Mouse (Mus musculus) intestine, embryonic 14.5 days (tissue): ENCODE results near the gene Tm4sf5. TPM values are rescaled to one million over a fixed set of nuclear protein-coding genes. Genes with fewer than 3 reads are reported as not detected.
"Not testable (repeated sequence)": the region's sequence is repeated elsewhere in the genome, so short reads cannot be mapped to it uniquely, and the experiment has no call there.

Experiments
- ATAC-seq: fragments of 200-750 bp; cut with Nextera tagmentation; replicated peaks from 2 replicates; pipeline ENCODE4 v1.8.0; 2017; ENCODE audit warnings: low read depth, moderate number of reproducible peaks, moderate TSS enrichment, moderate library complexity; ENCODE audit not compliant: low FRiP score, low TSS enrichment
- DNase-seq: peaks from one replicate; pipeline ENCODE4 v3.0.0-alpha.2; 2018; ENCODE audit warnings: low spot score
- H3K27ac ChIP-seq: fragments of 300-500 bp; sonication (generic); 2 replicates; pipeline ENCODE4 v1.5.1; 2014; ENCODE audit warnings: low read depth, mild to moderate bottlenecking, control low read depth
- H3K27me3 ChIP-seq: fragments of 300-500 bp; sonication (generic); replicated peaks from 2 replicates; pipeline ENCODE4 v1.6.1; 2014; ENCODE audit warnings: low read length, control low read depth; ENCODE audit not compliant: control insufficient read depth, insufficient read depth
- H3K36me3 ChIP-seq: fragments of 300-500 bp; sonication (generic); 2 replicates; pipeline ENCODE4 v1.6.1; 2014; ENCODE audit warnings: low read length, control low read depth; ENCODE audit not compliant: control insufficient read depth, insufficient read depth
- H3K4me1 ChIP-seq: fragments of 300-500 bp; sonication (generic); replicated peaks from 2 replicates; pipeline ENCODE4 v1.6.1; 2014; ENCODE audit warnings: low read length, control low read depth, mixed read lengths; ENCODE audit not compliant: control insufficient read depth, insufficient read depth
- H3K4me2 ChIP-seq: fragments of 300-500 bp; sonication (generic); 2 replicates; pipeline ENCODE4 v1.6.1; 2014; ENCODE audit warnings: low read length
- H3K4me3 ChIP-seq: fragments of 300-500 bp; sonication (generic); 2 replicates; pipeline ENCODE4 v1.5.1; 2014; ENCODE audit warnings: low read depth, low read length, control low read depth, mixed read lengths
- H3K9ac ChIP-seq: fragments of 300-500 bp; sonication (generic); 2 replicates; pipeline ENCODE4 v1.6.1; 2014; ENCODE audit warnings: mild to moderate bottlenecking, low read length
- H3K9me3 ChIP-seq: fragments of 300-500 bp; sonication (generic); 2 replicates; pipeline ENCODE4 v1.6.1; 2016; ENCODE audit warnings: low read length, control low read depth; ENCODE audit not compliant: control insufficient read depth
- WGBS: fragments of 180-500 bp; shearing (Covaris S2); extraction: QIAGEN DNeasy Blood & Tissue Kit; methylation state at CpG from one replicate; pipeline ENCODE4 v1.1.7; 2014; 5-methylcytosine and 5-hydroxymethylcytosine counted together
- polyA plus RNA-seq: library from polyadenylated mRNA; unstranded; fragments of >200 nt; fragmentation: Nextera tagmentation; extraction: Ambion mirVana; gene quantifications from 2 replicates; pipeline ENCODE4 v1.2.1, GENCODE M21; 2014

Gene Tm4sf5
- polyA plus RNA-seq, 1 experiment from 2014 or later, result 104 TPM

- no peak for ATAC-seq
- no peak within 1 kb of the TSS for H3K4me3 ChIP-seq
- no peaks in the 10 kb centered on the region for H3K9me3 ChIP-seq
- H3K36me3 ChIP-seq, result no peaks in the 10 kb centered on the region
- H3K27ac ChIP-seq, result no peak within 1 kb of the TSS
- peaks cover 6% of the 10 kb centered on the region; the same call in 1 of the 2 replicates for H3K27me3 ChIP-seq
- peaks cover 4% of the 10 kb centered on the region; the same call in 1 of the 2 replicates for H3K4me1 ChIP-seq
- WGBS, result 88% methylated on average over 7 of the region's 7 CpGs
- no peak for DNase-seq
- H3K4me2 ChIP-seq, result no peak within 1 kb of the TSS
- no peak within 1 kb of the TSS for H3K9ac ChIP-seq
Observed at GRCm38 (mm10) chr11:70514288-70514687, 9.2 kb downstream of the Tm4sf5 start, which contains the start of gene Vmo1. Gene Vmo1, minus strand, starts transcription at chr11:70514616.

GRCm38 (mm10) chr11:70516352-70516751, 11.3 kb downstream of the Tm4sf5 start:
- Histone ChIP-seq H3K9me3 (no peaks in the 10 kb centered on the region), H3K4me2 (no peak overlapping the region), H3K36me3 (no peaks in the 10 kb centered on the region), H3K4me3 (no peak overlapping the region), H3K9ac (no peak overlapping the region), H3K27me3 (no peaks in the 10 kb centered on the region), H3K27ac (no peak overlapping the region), H3K4me1 (peaks cover 10% of the 10 kb centered on the region; the same call in 1 of the 2 replicates)
- WGBS, result 25% methylated on average over 2 of the region's 2 CpGs
- DNase-seq (no peak), ATAC-seq (no peak)

GRCm38 (mm10) chr11:70518436-70518835, 13.4 kb downstream of the Tm4sf5 start:
- DNase-seq, result no peak
- Histone ChIP-seq H3K4me1 (peaks cover 10% of the 10 kb centered on the region; the same call in 1 of the 2 replicates), H3K9ac (no peak overlapping the region), H3K27me3 (no peaks in the 10 kb centered on the region), H3K36me3 (no peaks in the 10 kb centered on the region), H3K4me2 (no peak overlapping the region), H3K4me3 (no peak overlapping the region), H3K27ac (no peak overlapping the region), H3K9me3 (no peaks in the 10 kb centered on the region)
- 56% methylated on average over 1 of the region's 1 CpGs for WGBS
- no peak for ATAC-seq

GRCm38 (mm10) chr11:70518923-70519322, 13.9 kb downstream of the Tm4sf5 start, which contains the start of gene Gltpd2:
Gene Gltpd2, plus strand, starts transcription at chr11:70519196.
- Histone ChIP-seq H3K36me3 (no peaks in the 10 kb centered on the region), H3K4me1 (peaks cover 10% of the 10 kb centered on the region; the same call in 1 of the 2 replicates), H3K27ac (peak within 1 kb of the TSS; percentile 78), H3K4me2 (peak within 1 kb of the TSS; percentile 53), H3K9me3 (no peaks in the 10 kb centered on the region), H3K9ac (peak within 1 kb of the TSS; percentile 64), H3K27me3 (no peaks in the 10 kb centered on the region), H3K4me3 (peak within 1 kb of the TSS; percentile 31)
- 71% methylated on average over 10 of the region's 10 CpGs for WGBS
- ATAC-seq (no peak), DNase-seq (no peak)

GRCm38 (mm10) chr11:70520178-70520769, 15.2 kb downstream of the Tm4sf5 start:
- peak; percentile 79 for DNase-seq
- H3K27ac ChIP-seq, result peak overlapping the region; percentile 78
- WGBS, result 9% methylated on average over 41 of the region's 41 CpGs

GRCm38 (mm10) chr11:70523306-70523989, 18.4 kb downstream of the Tm4sf5 start:
- H3K27ac ChIP-seq, H3K4me2 ChIP-seq, H3K9ac ChIP-seq, ATAC-seq, H3K27me3 ChIP-seq, H3K9me3 ChIP-seq, DNase-seq, H3K4me3 ChIP-seq: not testable (repeated sequence)
- Histone ChIP-seq H3K36me3 (peaks cover 23% of the 10 kb centered on the region), H3K4me1 (peaks cover 14% of the 10 kb centered on the region)
- 82% methylated on average over 8 of the region's 8 CpGs for WGBS

More at GRCm38 (mm10) chr11:70520178-70520769, 15.2 kb downstream of the Tm4sf5 start:
- Histone ChIP-seq H3K4me1 (peaks cover 10% of the 10 kb centered on the region; the same call in 1 of the 2 replicates), H3K4me3 (peak overlapping the region; percentile 31), H3K4me2 (peak overlapping the region; percentile 53), H3K9ac (peak overlapping the region; percentile 64), H3K9me3 (no peaks in the 10 kb centered on the region), H3K36me3 (no peaks in the 10 kb centered on the region), H3K27me3 (no peaks in the 10 kb centered on the region)
- ATAC-seq, result peak; percentile 56

GRCm38 (mm10) chr11:70524782-70525181, 19.7 kb downstream of the Tm4sf5 start:
- Histone ChIP-seq H3K36me3 (peaks cover 31% of the 10 kb centered on the region), H3K27me3 (no peaks in the 10 kb centered on the region), H3K4me3 (peak overlapping the region; percentile 68), H3K27ac (no peak overlapping the region), H3K9ac (no peak overlapping the region), H3K4me2 (peak overlapping the region; percentile 54), H3K9me3 (no peaks in the 10 kb centered on the region), H3K4me1 (peaks cover 9% of the 10 kb centered on the region)
- 3% methylated on average over 8 of the region's 8 CpGs for WGBS
- DNase-seq (no peak), ATAC-seq (peak; percentile 36; the same call in 1 of the 2 replicates)

- DNase-seq, result peak; percentile 90
- Histone ChIP-seq H3K27me3 (no peaks in the 10 kb centered on the region), H3K36me3 (peaks cover 31% of the 10 kb centered on the region), H3K9ac (peak within 1 kb of the TSS; percentile 66), H3K9me3 (no peaks in the 10 kb centered on the region), H3K4me1 (peaks cover 5% of the 10 kb centered on the region), H3K4me2 (peak within 1 kb of the TSS; percentile 66), H3K27ac (no peak within 1 kb of the TSS), H3K4me3 (peak within 1 kb of the TSS; percentile 68)
- under 1% methylated on average over 25 of the region's 26 CpGs for WGBS
- peak; percentile 91 for ATAC-seq
Observed at GRCm38 (mm10) chr11:70525184-70525678, 20.2 kb downstream of the Tm4sf5 start, which contains the start of gene Psmb6. Gene Psmb6, plus strand, starts transcription at chr11:70525367.
